Mouse (Mus musculus) embryonic facial prominence, embryonic 15.5 days (tissue): ENCODE measurements at regions not wholly inside any gene's neighbourhood (a gene's known extent, or its start where the extent isn't known, plus 50 kb on each side); places are given as distances from the start of the nearest gene placed in this dataset.

Source experiments
- ATAC-seq: fragments of 200-750 bp; cut with Nextera tagmentation; 2 replicates; pipeline ENCODE4 v1.8.0; 2017; ENCODE audit warnings: low read depth, moderate TSS enrichment; ENCODE audit not compliant: insufficient number of reproducible peaks, low FRiP score, low TSS enrichment
- H3K27ac ChIP-seq: fragments of 300-500 bp; sonication (generic); replicated peaks from 2 replicates; pipeline ENCODE4 v1.5.1; 2015; ENCODE audit warnings: mild to moderate bottlenecking, inconsistent platforms
- H3K27me3 ChIP-seq: fragments of 300-500 bp; sonication (generic); 2 replicates; pipeline ENCODE4 v1.6.1; 2015; ENCODE audit warnings: inconsistent platforms
- H3K36me3 ChIP-seq: fragments of 300-500 bp; sonication (generic); 2 replicates; pipeline ENCODE4 v1.6.1; 2015; ENCODE audit warnings: mild to moderate bottlenecking, inconsistent platforms
- H3K4me1 ChIP-seq: fragments of 300-500 bp; sonication (generic); 2 replicates; pipeline ENCODE4 v1.6.1; 2015; ENCODE audit warnings: inconsistent platforms
- H3K4me2 ChIP-seq: fragments of 300-500 bp; sonication (generic); replicated peaks from 2 replicates; pipeline ENCODE4 v1.6.1; 2015; ENCODE audit warnings: mild to moderate bottlenecking, inconsistent platforms
- H3K4me3 ChIP-seq: fragments of 300-500 bp; sonication (generic); replicated peaks from 2 replicates; pipeline ENCODE4 v1.5.1; 2015; ENCODE audit warnings: mild to moderate bottlenecking, inconsistent platforms
- H3K9ac ChIP-seq: fragments of 300-500 bp; sonication (generic); 2 replicates; pipeline ENCODE4 v1.6.1; 2015; ENCODE audit warnings: inconsistent platforms
- H3K9me3 ChIP-seq: fragments of 300-500 bp; sonication (generic); replicated peaks from 2 replicates; pipeline ENCODE4 v1.6.1; 2016; ENCODE audit warnings: inconsistent platforms
- WGBS: fragments of 180-500 bp; shearing (Covaris S2); methylation state at CpG from one replicate; pipeline ENCODE4 v1.1.7; 2015; 5-methylcytosine and 5-hydroxymethylcytosine counted together

DNA sequence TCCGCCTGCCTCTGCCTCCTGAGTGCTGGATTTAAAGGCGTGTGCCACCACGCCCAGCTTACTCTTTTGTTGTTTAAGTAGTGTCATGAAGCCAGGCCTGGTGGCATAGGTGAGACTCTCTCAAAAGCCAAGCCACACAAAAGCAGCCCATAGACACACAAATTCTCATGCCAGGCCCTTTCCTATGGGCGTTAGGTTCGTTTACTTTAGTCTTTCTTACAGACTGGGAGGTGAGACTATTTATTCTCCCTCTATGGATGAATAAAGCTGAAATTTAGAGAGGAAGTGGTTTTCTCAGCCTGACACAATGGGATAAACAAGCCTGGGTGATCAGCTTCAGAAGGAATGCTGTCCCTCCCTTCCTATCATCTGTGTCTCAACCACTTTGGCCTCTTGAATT lies 243.0 kb downstream of the Gm45692 start:
- no peak overlapping the region for H3K9ac ChIP-seq
- no peaks in the 10 kb centered on the region for H3K27me3 ChIP-seq
- no peak overlapping the region for H3K4me3 ChIP-seq
- no peaks in the 10 kb centered on the region for H3K4me1 ChIP-seq
- no peak overlapping the region for H3K4me2 ChIP-seq
- H3K36me3 ChIP-seq = no peaks in the 10 kb centered on the region
- no peak for ATAC-seq
- H3K9me3 ChIP-seq = no peaks in the 10 kb centered on the region
- H3K27ac ChIP-seq = no peak overlapping the region
- 83% methylated on average over 5 of the region's 5 CpGs for WGBS

DNA sequence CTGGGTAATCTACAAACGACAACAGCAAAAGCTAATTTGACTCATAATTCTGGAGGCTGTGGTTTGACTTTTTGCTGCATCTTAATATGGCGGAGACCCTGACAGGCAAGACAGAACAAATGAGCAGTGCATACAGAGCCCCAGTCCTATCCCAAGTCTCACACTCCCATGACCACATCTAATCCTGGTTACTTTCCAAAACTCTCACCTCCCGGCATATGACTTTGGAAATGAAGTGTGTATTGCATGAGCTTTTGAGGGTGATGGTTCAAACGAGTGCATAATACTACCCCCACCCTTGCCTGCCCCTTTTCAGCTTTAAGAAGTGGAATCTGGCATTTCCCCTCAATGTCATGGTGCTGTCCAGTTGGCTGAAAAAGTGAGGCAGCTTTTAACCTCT lies 244.3 kb downstream of the Gm45692 start:
- no peaks in the 10 kb centered on the region for H3K9me3 ChIP-seq
- 78% methylated on average over 4 of the region's 4 CpGs for WGBS
- H3K4me2 ChIP-seq = no peak overlapping the region
- no peak overlapping the region for H3K4me3 ChIP-seq
- no peaks in the 10 kb centered on the region for H3K4me1 ChIP-seq
- no peak overlapping the region for H3K9ac ChIP-seq
- ATAC-seq = no peak
- no peaks in the 10 kb centered on the region for H3K27me3 ChIP-seq
- no peak overlapping the region for H3K27ac ChIP-seq
- no peaks in the 10 kb centered on the region for H3K36me3 ChIP-seq

DNA sequence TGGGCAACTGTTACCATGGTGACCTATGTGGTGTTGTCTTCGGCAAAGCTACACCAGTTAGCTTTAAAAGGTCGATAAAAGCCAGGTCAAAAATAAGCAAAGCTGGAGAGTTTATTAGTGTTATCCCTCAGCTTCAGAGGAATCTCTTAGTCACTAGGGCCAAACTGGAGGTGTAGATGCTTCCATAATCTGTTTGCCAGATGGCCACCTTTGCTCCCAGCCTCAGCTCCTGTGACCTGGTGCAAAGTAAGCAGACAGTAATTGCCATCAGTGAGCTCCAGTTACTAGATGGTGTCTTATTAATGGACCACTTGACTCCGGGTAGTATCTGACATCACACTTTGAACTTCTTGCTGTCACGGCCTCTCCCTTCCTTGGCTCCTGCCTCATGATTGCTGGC lies 245.3 kb downstream of the Gm45692 start:
- ATAC-seq = no peak

DNA sequence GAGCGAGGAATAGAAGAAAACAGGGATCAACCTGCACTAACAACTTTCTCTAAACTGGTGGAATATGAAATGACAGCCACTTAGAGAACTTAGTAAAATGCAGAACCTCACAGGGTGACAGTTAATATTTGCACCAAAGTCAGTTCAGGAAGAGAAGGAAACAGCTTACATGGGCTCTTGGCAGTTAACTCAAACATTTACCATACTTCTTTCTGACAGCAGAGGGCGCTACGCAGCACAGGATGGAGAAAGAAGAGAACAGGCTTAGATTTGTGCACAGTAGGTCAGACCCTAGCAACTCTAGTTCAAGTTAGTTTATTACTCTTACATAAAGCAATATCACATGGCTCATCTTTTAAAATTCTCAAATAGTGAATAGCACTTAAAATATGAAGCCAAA lies 261.3 kb downstream of the Gm45692 start:
- 32% methylated on average over 3 of the region's 3 CpGs for WGBS
- Histone ChIP-seq H3K4me2 (no peak overlapping the region), H3K27ac (no peak overlapping the region), H3K9me3 (no peaks in the 10 kb centered on the region; the same call in 1 of the 2 replicates), H3K4me1 (peaks cover 6% of the 10 kb centered on the region), H3K36me3 (no peaks in the 10 kb centered on the region), H3K9ac (no peak overlapping the region), H3K4me3 (no peak overlapping the region), H3K27me3 (0 out of 2 replicates have a peak, but pooled peaks cover 4% of the 10 kb centered on the region)
- no peak for ATAC-seq

More for the DNA sequence above, 245.3 kb downstream of the Gm45692 start:
- H3K4me3 ChIP-seq = no peak overlapping the region
- no peak overlapping the region for H3K9ac ChIP-seq
- H3K27me3 ChIP-seq = no peaks in the 10 kb centered on the region
- no peak overlapping the region for H3K4me2 ChIP-seq
- no peaks in the 10 kb centered on the region for H3K9me3 ChIP-seq
- no peak overlapping the region for H3K27ac ChIP-seq
- no peaks in the 10 kb centered on the region for H3K4me1 ChIP-seq
- 58% methylated on average over 4 of the region's 4 CpGs for WGBS
- no peaks in the 10 kb centered on the region for H3K36me3 ChIP-seq

DNA sequence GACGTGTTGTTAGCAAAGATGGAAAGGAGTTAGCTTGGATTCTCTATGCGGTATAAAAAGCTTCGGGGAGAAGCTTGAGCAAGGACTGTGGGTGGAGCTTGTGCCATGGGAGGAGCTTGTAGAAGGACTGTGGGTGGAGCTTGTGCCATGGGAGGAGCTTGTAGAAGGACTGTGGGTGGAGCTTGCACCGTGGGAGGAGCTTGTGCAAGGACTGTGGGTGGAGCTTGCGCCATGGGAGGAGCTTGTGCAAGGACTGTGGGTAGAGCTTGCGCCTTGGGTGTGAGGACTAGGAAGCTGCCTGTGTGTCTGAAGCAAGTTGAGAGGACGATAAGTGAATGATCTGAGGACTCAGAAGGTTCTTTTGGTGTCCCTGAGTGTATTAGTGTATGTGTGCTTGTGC lies 263.1 kb downstream of the Gm45692 start:
- ATAC-seq = no peak
- H3K4me2 ChIP-seq = no peak overlapping the region
- 91% methylated on average over 7 of the region's 7 CpGs for WGBS

DNA sequence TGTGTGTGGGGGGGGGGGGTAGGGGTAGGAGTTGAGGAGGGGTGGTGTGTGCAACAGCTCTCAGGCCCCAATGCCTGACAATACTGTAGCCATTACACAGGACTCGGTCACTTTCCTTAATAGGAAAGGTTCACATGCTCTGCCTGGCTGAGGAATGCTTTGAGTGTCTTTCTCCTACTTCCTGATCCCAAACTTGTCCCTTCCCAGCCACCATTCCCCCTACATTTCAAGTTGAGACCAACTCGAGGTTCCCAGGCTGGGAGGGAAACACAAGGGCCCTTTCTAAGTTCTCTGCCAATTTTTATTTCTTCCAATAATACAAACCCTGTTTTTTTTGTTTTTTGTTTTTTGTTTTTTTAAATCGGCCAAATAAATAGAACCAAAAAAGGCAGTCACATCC lies 264.6 kb downstream of the Gm45692 start:
- no peak for ATAC-seq
- no peaks in the 10 kb centered on the region for H3K36me3 ChIP-seq
- peaks cover 6% of the 10 kb centered on the region for H3K4me1 ChIP-seq
- no peak overlapping the region for H3K4me3 ChIP-seq
- no peak overlapping the region for H3K4me2 ChIP-seq
- H3K9me3 ChIP-seq = no peaks in the 10 kb centered on the region
- H3K27me3 ChIP-seq = 0 out of 2 replicates have a peak, but pooled peaks cover 4% of the 10 kb centered on the region
- H3K9ac ChIP-seq = no peak overlapping the region
- H3K27ac ChIP-seq = no peak overlapping the region
- 45% methylated on average over 3 of the region's 3 CpGs for WGBS

More for the DNA sequence above, 263.1 kb downstream of the Gm45692 start:
- Histone ChIP-seq H3K36me3 (no peaks in the 10 kb centered on the region), H3K4me3 (no peak overlapping the region), H3K4me1 (peaks cover 6% of the 10 kb centered on the region), H3K9me3 (no peaks in the 10 kb centered on the region; the same call in 1 of the 2 replicates), H3K27me3 (0 out of 2 replicates have a peak, but pooled peaks cover 4% of the 10 kb centered on the region), H3K27ac (no peak overlapping the region), H3K9ac (no peak overlapping the region)

DNA sequence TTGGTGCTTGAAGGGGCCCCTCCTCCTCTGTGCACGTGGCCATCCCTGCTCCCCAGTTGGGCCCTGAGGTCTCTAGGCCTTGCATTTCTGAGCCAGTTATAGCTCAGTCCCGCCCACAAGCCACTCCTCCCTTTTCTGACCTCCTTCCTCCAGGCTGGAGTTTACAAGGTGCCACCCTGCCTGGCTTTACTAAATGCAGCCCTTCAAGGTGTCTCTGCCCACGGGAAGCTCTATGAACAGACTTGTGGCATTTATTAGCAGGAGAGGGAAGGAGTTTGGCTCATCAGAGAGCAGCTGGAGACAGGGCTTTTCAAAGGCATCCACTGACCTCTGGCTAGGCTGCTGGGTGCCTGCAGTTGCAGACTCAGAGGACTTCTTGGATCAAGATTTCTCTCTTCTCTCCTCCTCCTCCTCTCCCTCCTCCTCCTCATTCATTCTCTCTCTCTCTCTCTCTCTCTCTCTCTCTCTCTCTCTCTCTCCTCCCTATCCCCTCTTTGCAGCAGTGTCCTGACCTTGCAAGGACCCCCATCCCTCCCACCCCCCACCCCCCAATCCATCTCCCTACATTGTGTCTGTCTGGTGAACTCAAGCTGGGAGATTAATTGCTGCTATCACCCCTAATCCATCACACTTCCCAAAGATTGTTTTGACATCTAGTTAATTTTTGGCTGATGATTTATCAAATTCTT lies 265.1 kb downstream of the Gm45692 start:
- ATAC-seq = no peak
- H3K27ac ChIP-seq = no peak overlapping the region

DNA sequence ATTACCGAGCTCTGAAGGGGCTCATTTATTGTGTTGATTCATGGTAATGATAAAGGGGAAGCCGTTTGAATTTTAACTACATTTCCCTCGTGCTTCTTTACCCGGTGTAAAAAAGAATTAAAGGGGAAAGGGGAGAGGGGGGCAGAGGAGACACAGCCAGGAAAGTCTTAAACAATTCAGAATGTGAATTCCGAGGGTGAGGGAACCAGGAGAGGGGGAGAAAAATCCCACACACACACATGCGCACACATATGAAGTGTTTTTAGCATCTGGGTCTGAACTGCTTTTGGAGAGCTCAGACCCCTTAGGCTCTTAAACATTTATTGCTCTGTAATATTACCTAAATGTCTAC lies 265.6 kb downstream of the Gm45692 start:
- ATAC-seq = no peak

More for the DNA sequence above, 265.1 kb downstream of the Gm45692 start:
- Histone ChIP-seq H3K4me2 (no peak overlapping the region), H3K36me3 (no peaks in the 10 kb centered on the region), H3K27me3 (0 out of 2 replicates have a peak, but pooled peaks cover 4% of the 10 kb centered on the region), H3K4me3 (no peak overlapping the region), H3K9ac (no peak overlapping the region), H3K4me1 (peaks cover 6% of the 10 kb centered on the region), H3K9me3 (no peaks in the 10 kb centered on the region)
- 13% methylated on average over 3 of the region's 3 CpGs for WGBS

DNA sequence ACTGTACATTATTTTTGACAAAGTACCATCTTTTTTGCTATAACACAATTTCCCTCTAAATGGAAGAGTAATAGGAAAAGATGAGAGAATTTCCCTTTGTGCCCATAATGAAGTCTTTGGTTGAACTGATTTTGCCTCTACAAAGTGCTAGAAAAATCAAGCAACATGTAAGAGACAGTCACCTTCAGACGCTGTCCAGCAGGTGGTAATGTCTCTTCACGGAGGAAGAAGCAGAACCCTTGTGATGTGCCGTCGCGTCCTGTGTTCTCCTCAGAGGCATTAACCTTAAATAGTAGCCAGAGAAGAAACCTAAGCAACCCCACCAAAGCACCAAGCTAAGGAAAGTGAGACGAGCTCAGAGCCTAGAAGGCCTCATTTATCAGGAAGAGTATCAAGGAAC lies 275.7 kb downstream of the Gm45692 start:
- H3K4me1 ChIP-seq = no peaks in the 10 kb centered on the region
- WGBS = 64% methylated on average over 6 of the region's 6 CpGs
- H3K36me3 ChIP-seq = no peaks in the 10 kb centered on the region
- no peak overlapping the region for H3K27ac ChIP-seq
- ATAC-seq = no peak
- no peaks in the 10 kb centered on the region for H3K9me3 ChIP-seq
- H3K4me2 ChIP-seq = no peak overlapping the region
- H3K27me3 ChIP-seq = no peaks in the 10 kb centered on the region
- H3K9ac ChIP-seq = no peak overlapping the region
- no peak overlapping the region for H3K4me3 ChIP-seq

More for the DNA sequence above, 265.6 kb downstream of the Gm45692 start:
- no peak overlapping the region for H3K9ac ChIP-seq
- no peaks in the 10 kb centered on the region for H3K36me3 ChIP-seq
- H3K27ac ChIP-seq = no peak overlapping the region
- H3K9me3 ChIP-seq = no peaks in the 10 kb centered on the region
- H3K4me3 ChIP-seq = no peak overlapping the region
- H3K4me1 ChIP-seq = peaks cover 6% of the 10 kb centered on the region
- no peak overlapping the region for H3K4me2 ChIP-seq
- WGBS = 26% methylated on average over 6 of the region's 6 CpGs
- H3K27me3 ChIP-seq = 0 out of 2 replicates have a peak, but pooled peaks cover 4% of the 10 kb centered on the region

DNA sequence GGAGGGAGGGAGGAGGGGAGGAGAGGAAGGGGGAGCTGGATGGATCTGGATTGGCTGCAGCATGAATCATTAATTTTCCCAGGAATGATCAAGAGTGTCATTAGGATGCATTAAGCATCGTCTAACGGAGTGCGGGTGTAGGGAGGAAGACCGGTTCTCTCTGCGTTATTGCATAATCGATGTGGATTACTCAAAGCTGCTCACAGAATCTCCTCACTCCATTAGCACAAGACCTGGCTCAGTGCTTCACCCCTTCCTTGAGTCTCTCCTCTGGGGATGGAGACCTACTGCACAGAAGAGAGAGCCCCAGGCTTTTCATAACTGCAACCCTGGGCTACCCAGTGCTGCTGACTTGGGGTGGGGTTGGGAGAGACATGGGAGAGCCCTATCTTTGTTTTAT lies 300.7 kb downstream of the Gm45692 start:
- 80% methylated on average over 6 of the region's 6 CpGs for WGBS
- H3K4me3 ChIP-seq = no peak overlapping the region
- H3K9me3 ChIP-seq = no peaks in the 10 kb centered on the region
- H3K27ac ChIP-seq = no peak overlapping the region
- H3K36me3 ChIP-seq = no peaks in the 10 kb centered on the region
- H3K4me1 ChIP-seq = no peaks in the 10 kb centered on the region
- ATAC-seq = no peak
- H3K27me3 ChIP-seq = no peaks in the 10 kb centered on the region
- H3K4me2 ChIP-seq = no peak overlapping the region
- no peak overlapping the region for H3K9ac ChIP-seq

DNA sequence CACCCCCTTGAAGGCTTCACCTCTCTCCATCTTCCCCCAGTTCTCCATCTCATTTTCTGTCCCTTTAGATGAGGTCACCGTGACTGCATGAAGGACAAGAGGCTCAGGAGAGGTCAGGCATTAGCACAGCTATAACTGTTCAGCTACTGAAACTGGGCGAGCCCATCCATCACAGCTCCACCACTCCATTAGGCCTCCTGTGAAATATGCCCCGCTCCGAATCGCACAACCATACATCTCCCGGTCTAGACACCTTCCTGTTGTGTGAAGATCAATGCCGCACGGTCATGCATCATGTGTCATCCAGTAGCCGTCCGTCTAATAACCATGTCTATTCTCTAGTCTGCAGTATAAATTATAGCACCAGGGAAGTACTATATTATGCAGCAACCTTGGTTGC lies 301.2 kb downstream of the Gm45692 start:
- no peaks in the 10 kb centered on the region for H3K27me3 ChIP-seq
- no peak overlapping the region for H3K9ac ChIP-seq
- H3K4me2 ChIP-seq = no peak overlapping the region
- no peaks in the 10 kb centered on the region for H3K9me3 ChIP-seq
- no peak for ATAC-seq
- WGBS = 90% methylated on average over 10 of the region's 10 CpGs
- no peaks in the 10 kb centered on the region for H3K36me3 ChIP-seq
- H3K27ac ChIP-seq = no peak overlapping the region
- no peaks in the 10 kb centered on the region for H3K4me1 ChIP-seq
- H3K4me3 ChIP-seq = no peak overlapping the region

DNA sequence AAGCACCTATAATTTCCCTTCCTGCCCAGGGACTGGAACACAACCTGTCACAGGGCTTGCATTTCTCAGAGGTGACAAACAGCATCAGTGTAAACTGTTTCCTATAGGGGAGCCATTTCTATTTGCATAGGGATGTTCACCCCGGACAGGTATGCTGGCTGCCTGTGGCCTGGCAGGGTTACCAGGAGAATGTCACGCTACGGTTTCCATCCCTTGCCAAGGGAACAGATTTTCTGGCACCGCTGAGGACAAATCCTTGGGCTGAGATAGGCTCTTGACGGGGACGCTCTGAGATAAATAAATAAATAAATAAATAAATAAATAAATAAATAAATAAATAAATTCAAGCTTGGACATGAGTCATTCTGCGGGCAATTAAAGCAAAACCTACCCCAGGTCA lies 308.0 kb downstream of the Gm45692 start:
- Histone ChIP-seq H3K36me3 (no peaks in the 10 kb centered on the region), H3K27ac (no peak overlapping the region), H3K4me3 (no peak overlapping the region), H3K4me2 (no peak overlapping the region), H3K9me3 (no peaks in the 10 kb centered on the region), H3K9ac (no peak overlapping the region), H3K4me1 (no peaks in the 10 kb centered on the region), H3K27me3 (no peaks in the 10 kb centered on the region)
- no peak for ATAC-seq
- 89% methylated on average over 7 of the region's 7 CpGs for WGBS
